Mouse (Mus musculus): ENCODE data around the gene Ssh3. TPM values are rescaled to one million over a fixed set of nuclear protein-coding genes. Genes with fewer than 3 reads are reported as not detected.

Gene Ssh3
- 4.0 and 5.9 TPM in 2 replicates for polyA plus RNA-seq (2016; fragmentation: Nextera tagmentation; extraction: Ambion mirVana)

DNA sequence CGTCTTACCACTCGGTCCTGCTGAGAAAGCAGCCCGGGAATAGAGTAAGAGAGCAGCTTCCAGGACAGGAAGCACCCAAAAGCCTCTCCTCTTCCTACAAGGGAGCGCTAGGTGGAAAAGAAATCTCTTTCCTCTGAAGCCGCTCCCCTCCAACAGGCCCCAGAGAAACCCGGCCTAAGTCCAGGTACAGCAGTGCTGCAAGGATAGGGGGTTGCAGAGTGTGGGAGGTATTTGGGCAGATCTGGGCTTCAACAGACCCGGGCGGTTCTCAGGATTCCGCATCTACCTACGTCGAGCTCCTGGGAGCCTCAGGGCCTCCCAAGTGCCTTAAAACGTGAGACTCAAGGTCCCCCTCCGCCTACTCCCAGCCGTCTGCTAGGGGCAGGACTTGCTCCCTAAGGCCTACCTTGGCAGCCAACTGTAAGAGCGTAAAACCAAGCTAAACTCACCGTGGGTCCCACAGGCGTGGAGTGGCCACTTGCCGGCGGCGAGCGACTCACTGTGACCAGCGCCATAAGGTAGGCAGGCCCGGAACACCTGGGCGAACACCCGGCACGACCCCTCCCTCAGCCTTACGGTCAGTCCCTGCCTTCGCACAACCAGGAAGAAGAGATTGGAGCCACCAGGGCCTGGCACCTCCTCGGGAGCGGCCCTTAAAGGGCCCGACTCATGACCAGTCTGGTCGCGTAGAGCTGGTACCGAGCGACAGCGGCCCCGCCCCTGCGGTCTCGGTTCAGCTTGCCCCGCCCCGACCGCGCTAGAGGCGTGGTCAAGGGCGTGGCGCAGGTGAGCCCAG lies at the start of gene Ssh3:
TSS of gene Ssh3 (minus strand) at position 615 of the 796 bp plus-strand sequence.
- peak within 1 kb of the TSS; percentile 48 for H3K4me3 ChIP-seq
- 6% methylated on average over 46 of the region's 46 CpGs for WGBS
- H3K9me3 ChIP-seq: no peaks in the 10 kb centered on the region
- H3K27ac ChIP-seq: 0 out of 2 replicates have a peak within 1 kb of the TSS, but pooled peaks have one; percentile 6
- H3K36me3 ChIP-seq: peaks cover 26% of the 10 kb centered on the region
- H3K4me1 ChIP-seq (replicated peaks): peaks cover 10% of the 10 kb centered on the region
- H3K27me3 ChIP-seq (ENCODE audit: insufficient read depth, poor library complexity, severe bottlenecking): peaks cover 49% of the 10 kb centered on the region
- DNase-seq (ENCODE audit: low spot score): peak; percentile 18

DNA sequence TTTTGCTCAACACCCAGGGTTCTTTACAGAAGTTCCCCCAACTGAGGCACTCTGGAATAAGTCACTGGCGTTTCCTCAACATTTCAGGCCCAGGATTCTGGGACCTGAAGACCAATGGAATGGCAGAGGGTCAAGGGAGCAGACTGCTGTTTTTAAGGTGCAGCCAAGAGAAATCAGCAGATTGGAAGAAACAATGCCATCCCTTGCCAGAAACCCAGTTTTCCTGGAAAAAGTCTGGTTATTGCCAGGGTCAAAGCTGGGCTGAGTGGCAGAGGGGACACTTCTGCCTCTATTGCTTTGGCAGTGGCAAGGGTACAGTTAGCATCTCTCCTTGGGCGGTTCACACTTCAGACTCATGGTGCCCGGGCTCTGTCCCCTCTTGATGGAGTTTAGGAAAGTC lies 48.2 kb upstream of the Ssh3 start:
- Histone ChIP-seq H3K4me1 (replicated peaks) (no peaks in the 10 kb centered on the region), H3K9me3 (no peaks in the 10 kb centered on the region), H3K36me3 (peaks cover 82% of the 10 kb centered on the region), H3K27me3 (ENCODE audit: insufficient read depth, poor library complexity, severe bottlenecking) (no peaks in the 10 kb centered on the region), H3K27ac (no peak overlapping the region), H3K4me3 (no peak overlapping the region)
- WGBS: 90% methylated on average over 3 of the region's 3 CpGs
- no peak for DNase-seq (ENCODE audit: low spot score)

DNA sequence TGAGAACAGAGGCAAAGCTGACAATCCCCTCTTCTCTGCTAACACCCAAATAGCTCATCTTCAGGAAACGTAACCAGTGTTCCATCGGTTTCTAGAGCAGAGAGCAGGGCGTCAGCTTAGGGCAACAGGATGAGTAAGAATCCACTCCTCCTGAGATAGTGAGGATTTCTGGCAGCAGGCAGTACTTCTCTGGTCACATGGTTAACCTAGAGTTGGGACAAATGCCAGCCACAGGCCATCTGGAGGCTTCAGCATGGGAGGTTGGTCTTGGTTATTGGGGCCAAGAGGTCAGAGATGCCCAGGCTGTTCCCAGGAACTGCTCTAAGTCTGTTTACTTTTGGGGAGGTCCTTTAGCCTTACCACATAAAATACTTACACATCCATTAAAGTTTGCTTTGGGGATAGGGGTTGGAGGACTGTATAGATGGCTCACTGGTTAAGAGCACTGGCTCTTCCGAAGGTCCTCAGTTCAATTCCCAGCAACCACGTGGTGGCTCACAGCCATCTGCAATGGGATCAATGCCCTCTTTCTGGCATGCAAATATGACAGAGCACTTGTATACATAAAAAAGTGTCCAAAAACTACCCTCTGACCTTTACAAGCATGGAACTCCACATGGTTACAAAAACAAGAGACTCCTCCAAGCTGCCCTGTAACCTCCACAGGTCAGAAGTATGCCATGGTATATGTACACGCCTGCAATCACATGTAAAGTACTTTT lies 46.4 kb upstream of the Ssh3 start:
- H3K4me1 ChIP-seq (replicated peaks): no peaks in the 10 kb centered on the region
- no peak overlapping the region for H3K4me3 ChIP-seq
- H3K27me3 ChIP-seq (ENCODE audit: insufficient read depth, poor library complexity, severe bottlenecking): no peaks in the 10 kb centered on the region
- no peak for DNase-seq (ENCODE audit: low spot score)
- H3K9me3 ChIP-seq: no peaks in the 10 kb centered on the region
- peaks cover 66% of the 10 kb centered on the region for H3K36me3 ChIP-seq
- whole genome bisulfite sequencing: 84% methylated on average over 6 of the region's 6 CpGs
- H3K27ac ChIP-seq: no peak overlapping the region

DNA sequence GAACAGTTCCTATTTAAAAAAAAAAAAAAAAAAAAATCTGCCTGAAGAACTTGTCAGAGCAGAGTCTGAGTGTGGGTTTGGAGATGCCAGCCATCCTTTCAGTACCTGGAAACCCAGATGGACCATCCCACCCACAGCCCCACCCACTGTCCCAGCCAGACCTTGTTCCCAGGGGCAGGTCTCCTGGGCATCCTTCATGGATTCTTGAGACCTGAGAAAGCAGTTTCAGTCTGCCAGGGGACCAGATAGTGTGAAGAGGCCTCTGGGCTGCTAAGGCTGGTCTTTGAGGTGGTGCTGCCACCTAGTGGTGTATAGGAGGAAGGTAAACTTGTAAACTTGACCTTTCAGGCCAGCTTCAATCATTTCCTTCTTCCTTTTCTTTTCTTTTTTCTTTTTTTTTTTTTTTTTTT lies 40.8 kb upstream of the Ssh3 start:
- H3K4me3 ChIP-seq: no peak overlapping the region
- no peak overlapping the region for H3K27ac ChIP-seq
- DNase-seq (ENCODE audit: low spot score): peak; percentile 57
- no peaks in the 10 kb centered on the region for H3K9me3 ChIP-seq
- H3K36me3 ChIP-seq: peaks cover 15% of the 10 kb centered on the region
- H3K4me1 ChIP-seq (replicated peaks): peaks cover 14% of the 10 kb centered on the region
- H3K27me3 ChIP-seq (ENCODE audit: insufficient read depth, poor library complexity, severe bottlenecking): no peaks in the 10 kb centered on the region

DNA sequence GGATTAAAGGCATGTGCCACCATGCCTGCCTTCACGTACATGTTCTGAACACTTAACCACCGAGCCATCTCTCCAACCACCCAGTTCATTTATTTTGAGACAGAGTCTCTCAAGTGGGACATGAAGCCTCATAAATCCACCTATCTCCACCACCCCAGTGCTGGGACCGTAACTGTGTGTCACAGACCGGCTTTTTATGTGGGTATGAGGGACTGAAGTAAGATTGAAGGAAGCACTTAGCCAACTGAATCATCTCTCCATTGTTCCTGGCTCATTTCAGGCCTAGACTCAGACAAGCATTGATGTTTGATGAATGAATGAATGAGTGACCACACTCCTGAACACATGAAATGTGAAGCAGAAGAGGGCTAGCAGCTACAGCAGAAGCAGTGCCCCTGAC lies 40.3 kb upstream of the Ssh3 start:
- Histone ChIP-seq H3K27ac (no peak overlapping the region), H3K36me3 (peaks cover 14% of the 10 kb centered on the region), H3K27me3 (ENCODE audit: insufficient read depth, poor library complexity, severe bottlenecking) (no peaks in the 10 kb centered on the region), H3K4me3 (no peak overlapping the region), H3K9me3 (no peaks in the 10 kb centered on the region), H3K4me1 (replicated peaks) (peaks cover 19% of the 10 kb centered on the region)
- DNase-seq (ENCODE audit: low spot score): no peak
- 91% methylated on average over 4 of the region's 4 CpGs for WGBS

DNA sequence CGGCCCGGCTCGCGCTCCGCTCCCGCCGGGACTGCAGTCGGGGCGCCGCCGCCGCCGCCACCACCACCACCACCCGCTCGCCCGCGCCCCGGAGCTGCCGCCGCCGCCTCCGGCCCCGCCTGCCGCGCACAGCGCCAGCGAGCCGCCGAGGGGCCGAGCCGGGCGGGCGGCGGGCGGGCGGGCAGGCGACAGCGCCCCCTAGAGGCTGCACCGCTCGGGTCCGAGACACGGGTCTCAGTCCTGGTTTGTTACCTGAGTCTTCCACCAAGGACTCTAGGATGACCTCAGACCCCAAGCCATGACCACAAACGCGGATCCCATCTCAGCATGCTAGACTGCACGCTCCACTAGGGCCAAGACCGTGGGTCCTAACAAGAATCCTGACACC lies 37.2 kb upstream of the Ssh3 start, which contains the start of gene Grk2:
TSS of gene Grk2 (minus strand) at position 33 of the 388 bp plus-strand sequence.
- Histone ChIP-seq H3K4me3 (peak within 1 kb of the TSS; percentile 95), H3K9me3 (no peaks in the 10 kb centered on the region), H3K27me3 (ENCODE audit: insufficient read depth, poor library complexity, severe bottlenecking) (no peaks in the 10 kb centered on the region), H3K36me3 (no peaks in the 10 kb centered on the region), H3K27ac (peak within 1 kb of the TSS; percentile 95), H3K4me1 (replicated peaks) (peaks cover 50% of the 10 kb centered on the region)
- DNase-seq (ENCODE audit: low spot score): peak; percentile 85
- WGBS: 2% methylated on average over 37 of the region's 46 CpGs

DNA sequence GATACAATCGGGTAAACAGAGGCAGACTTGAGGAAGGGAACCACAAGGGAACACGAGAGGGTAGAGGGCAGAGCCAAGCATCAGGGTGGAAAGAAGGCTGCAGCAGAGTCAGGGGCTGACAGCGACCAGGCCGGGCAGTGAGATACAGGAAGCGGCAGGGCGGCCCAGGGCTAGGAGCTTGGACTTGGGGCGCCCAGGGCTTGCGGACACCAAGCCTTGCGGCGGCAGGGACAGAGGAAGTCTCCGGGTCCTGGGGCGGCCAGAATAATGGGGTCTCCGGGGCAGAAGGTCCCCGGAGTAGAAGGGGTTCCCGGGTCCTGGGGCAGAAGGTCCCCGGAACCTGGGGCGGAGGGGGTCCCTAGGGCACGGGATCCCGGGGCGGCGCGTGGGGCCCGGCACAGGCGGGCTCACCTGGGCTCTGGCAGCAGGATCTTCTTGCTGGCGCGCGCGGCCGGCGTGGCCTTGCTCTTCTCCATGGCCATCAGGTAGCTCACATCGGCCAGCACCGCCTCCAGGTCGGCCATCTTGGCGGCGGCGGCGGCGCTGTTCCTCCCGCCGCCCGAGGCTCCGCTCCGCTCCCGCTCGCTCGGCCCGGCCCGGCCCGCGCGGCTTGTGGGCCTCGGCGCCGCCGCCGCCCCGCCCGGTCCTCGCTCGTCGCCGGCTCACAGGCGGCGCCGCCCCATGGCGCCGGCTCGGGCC lies 36.7 kb upstream of the Ssh3 start:
- Histone ChIP-seq H3K27ac (peak overlapping the region; percentile 95), H3K27me3 (ENCODE audit: insufficient read depth, poor library complexity, severe bottlenecking) (no peaks in the 10 kb centered on the region), H3K4me3 (peak overlapping the region; percentile 95), H3K9me3 (no peaks in the 10 kb centered on the region), H3K36me3 (no peaks in the 10 kb centered on the region), H3K4me1 (replicated peaks) (peaks cover 55% of the 10 kb centered on the region)
- WGBS: 2% methylated on average over 68 of the region's 68 CpGs
- DNase-seq (ENCODE audit: low spot score): peak; percentile 70

DNA sequence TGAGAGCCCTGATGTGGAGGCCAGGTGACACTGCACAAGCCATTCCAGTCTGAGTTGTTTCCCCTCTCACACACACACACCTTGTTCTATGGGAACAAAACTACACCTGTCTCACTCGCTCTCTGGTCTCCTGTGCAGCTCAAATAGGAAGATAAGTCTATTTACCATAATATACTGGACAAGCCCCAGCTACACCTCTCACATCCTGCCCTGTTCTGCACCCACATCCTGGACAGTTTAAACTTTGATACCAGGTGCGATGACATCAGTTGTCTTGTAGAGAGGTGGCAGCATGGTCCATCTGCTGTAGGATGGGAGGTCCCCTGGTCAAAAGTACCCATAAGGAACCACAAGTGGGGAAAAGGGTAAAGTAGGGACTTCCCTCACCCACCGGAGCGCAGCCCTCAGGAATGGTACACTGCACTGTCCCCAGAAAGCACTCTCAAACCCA lies 35.9 kb upstream of the Ssh3 start:
- Histone ChIP-seq H3K27me3 (ENCODE audit: insufficient read depth, poor library complexity, severe bottlenecking) (no peaks in the 10 kb centered on the region), H3K36me3 (no peaks in the 10 kb centered on the region), H3K4me3 (peak overlapping the region; percentile 95), H3K4me1 (replicated peaks) (peaks cover 63% of the 10 kb centered on the region), H3K27ac (peak overlapping the region; percentile 95; the same call in 1 of the 2 replicates), H3K9me3 (no peaks in the 10 kb centered on the region)
- 63% methylated on average over 4 of the region's 4 CpGs for WGBS
- DNase-seq (ENCODE audit: low spot score): no peak

DNA sequence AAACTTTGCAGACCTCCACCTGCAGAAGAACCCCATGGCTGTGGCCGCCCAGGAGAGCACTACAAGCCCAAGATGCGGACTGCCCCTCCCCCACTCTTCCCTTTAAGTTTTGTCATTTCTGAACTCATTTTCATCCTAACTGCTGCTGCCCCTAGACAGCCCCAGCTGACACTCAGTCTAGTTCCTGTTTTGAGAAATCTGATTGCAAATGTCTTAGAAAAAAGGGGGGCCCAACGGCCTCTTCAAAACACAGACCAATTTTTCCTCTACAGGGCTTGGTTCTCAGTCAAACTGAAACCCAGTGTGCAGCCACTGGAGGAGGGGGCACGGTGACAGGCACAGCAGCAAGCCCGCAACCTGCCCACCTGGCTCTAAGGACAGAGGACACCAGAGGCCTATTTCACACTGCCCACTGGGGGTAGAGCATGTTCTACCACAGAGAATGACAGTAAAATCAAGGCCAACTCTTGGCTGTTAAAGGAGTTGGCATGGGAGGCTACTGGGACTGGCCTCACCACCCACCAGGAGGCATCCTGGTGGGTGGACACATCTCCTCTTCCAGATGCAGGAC lies 35.4 kb upstream of the Ssh3 start:
- no peaks in the 10 kb centered on the region for H3K27me3 ChIP-seq (ENCODE audit: insufficient read depth, poor library complexity, severe bottlenecking)
- peaks cover 66% of the 10 kb centered on the region for H3K4me1 ChIP-seq (replicated peaks)
- no peaks in the 10 kb centered on the region for H3K36me3 ChIP-seq
- H3K9me3 ChIP-seq: no peaks in the 10 kb centered on the region
- peak overlapping the region; percentile 95 for H3K4me3 ChIP-seq
- H3K27ac ChIP-seq: no peak overlapping the region
- no peak for DNase-seq (ENCODE audit: low spot score)
- 80% methylated on average over 5 of the region's 5 CpGs for WGBS

DNA sequence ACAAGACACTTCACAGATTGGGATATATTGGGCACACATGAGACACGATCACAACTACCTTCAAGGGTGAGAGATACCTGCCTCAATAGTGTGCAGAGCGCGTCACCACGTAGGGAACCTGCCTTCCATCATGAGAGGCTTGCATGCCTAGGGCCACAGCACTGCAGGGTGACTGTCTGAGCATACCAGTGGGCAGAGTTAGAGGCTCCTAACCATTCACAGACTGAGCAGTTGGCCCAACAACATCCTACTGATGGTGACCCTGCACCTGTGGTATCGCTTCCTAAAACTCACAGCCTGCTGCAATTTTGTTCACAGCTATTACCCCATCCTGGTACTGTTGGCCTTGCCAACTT lies 34.6 kb upstream of the Ssh3 start:
- WGBS: 95% methylated on average over 5 of the region's 5 CpGs
- H3K9me3 ChIP-seq: no peaks in the 10 kb centered on the region
- no peaks in the 10 kb centered on the region for H3K36me3 ChIP-seq
- no peaks in the 10 kb centered on the region for H3K27me3 ChIP-seq (ENCODE audit: insufficient read depth, poor library complexity, severe bottlenecking)
- H3K4me3 ChIP-seq: no peak overlapping the region
- peaks cover 66% of the 10 kb centered on the region for H3K4me1 ChIP-seq (replicated peaks)
- DNase-seq (ENCODE audit: low spot score): no peak
- H3K27ac ChIP-seq: no peak overlapping the region

DNA sequence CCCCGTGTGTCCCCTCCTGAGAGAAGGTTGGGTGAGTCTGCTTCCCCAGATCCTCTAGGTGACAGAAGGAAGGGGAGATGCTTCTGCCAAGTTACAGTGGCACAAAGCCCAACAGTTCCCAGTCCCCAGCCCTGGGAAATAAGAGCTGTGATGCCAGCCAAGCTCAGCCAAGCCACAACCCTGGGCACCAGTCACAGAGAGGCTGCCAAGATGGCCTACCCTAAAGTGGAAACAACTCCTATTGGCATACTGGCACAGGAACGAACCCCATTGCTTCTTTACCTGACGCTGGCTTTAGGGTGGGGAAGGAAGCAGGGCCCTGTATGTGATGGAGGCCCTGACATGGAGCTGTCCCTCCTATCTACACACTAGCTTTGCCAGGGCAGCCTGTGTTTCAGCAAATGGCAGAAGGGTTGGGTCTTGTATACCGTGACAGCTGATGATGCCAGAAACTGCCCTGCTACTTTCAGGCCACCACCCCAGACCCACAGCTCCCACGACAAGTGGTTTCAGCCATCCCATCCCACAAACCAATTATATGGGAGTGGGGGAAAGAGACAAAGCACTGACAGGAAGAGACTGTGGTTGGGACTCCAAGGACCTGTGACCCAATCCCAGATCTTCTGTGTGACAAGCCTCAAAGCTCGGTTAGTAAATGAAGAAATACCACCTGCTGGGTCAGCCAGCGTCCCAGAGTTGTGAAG lies 34.1 kb upstream of the Ssh3 start:
- H3K4me1 ChIP-seq (replicated peaks): peaks cover 68% of the 10 kb centered on the region
- 75% methylated on average over 7 of the region's 7 CpGs for WGBS
- H3K4me3 ChIP-seq: peak overlapping the region; percentile 27; the same call in 1 of the 2 replicates

More for the DNA sequence above, 34.1 kb upstream of the Ssh3 start:
- Histone ChIP-seq H3K27ac (peak overlapping the region; percentile 54), H3K9me3 (no peaks in the 10 kb centered on the region), H3K27me3 (ENCODE audit: insufficient read depth, poor library complexity, severe bottlenecking) (no peaks in the 10 kb centered on the region), H3K36me3 (peaks cover 4% of the 10 kb centered on the region; the same call in 1 of the 2 replicates)
- no peak for DNase-seq (ENCODE audit: low spot score)
